Mouse (Mus musculus): ENCODE results near the gene Il10rb.

- TF ChIP-seq USF1 (IDR thresholded peaks at IDR 0.05; ENCODE audit: low read depth), result peak; percentile 45
- no peak for TF ChIP-seq POLR2A (IDR thresholded peaks at IDR 0.05; ENCODE audit: insufficient read length, low read depth)
- TF ChIP-seq E2F4 (IDR thresholded peaks at IDR 0.05; ENCODE audit: insufficient read depth), result no peak
- no peak for TF ChIP-seq MYOG (IDR thresholded peaks at IDR 0.05; ENCODE audit: control insufficient read depth in 1 of 3, insufficient read depth in 1 of 3, insufficient read length in 2 of 3, low read depth in 2 of 3)
- TF ChIP-seq MAX (IDR thresholded peaks at IDR 0.05; ENCODE audit: low read depth), result no peak
- TF ChIP-seq MYOD1 (IDR thresholded peaks at IDR 0.05; ENCODE audit: control insufficient read depth in 1 of 3, insufficient read length in 2 of 3, low read depth in 2 of 3), result no peak
- no peak for TF ChIP-seq POLR2AphosphoS2 (IDR thresholded peaks at IDR 0.05; ENCODE audit: insufficient read length, low read depth)
- no peak for TF ChIP-seq TCF12 (IDR thresholded peaks at IDR 0.05; ENCODE audit: insufficient read depth, poor library complexity, severe bottlenecking)
- TF ChIP-seq REST (IDR thresholded peaks at IDR 0.05; ENCODE audit: insufficient read depth, insufficient read length), result no peak
- no peak for TF ChIP-seq CEBPB (IDR thresholded peaks at IDR 0.05; ENCODE audit: insufficient read depth, poor library complexity, severe bottlenecking)
- no peak for TF ChIP-seq SRF (IDR thresholded peaks at IDR 0.05; ENCODE audit: control insufficient read depth, insufficient read length, low read depth)
- TF ChIP-seq TCF3 (IDR thresholded peaks at IDR 0.05; ENCODE audit: insufficient read length, low read depth), result no peak
These were observed 35.4 kb downstream of the Il10rb start for GRCm38 (mm10) chr16:91441366-91441765.
